Mouse (Mus musculus): ENCODE data around the gene Erf. TPM values are rescaled to one million over a fixed set of nuclear protein-coding genes. Genes with fewer than 3 reads are reported as not detected.

Gene Erf
- polyA plus RNA-seq (2012; rRNA removed) = 60.5 and 69.1 TPM in 2 replicates

DNA sequence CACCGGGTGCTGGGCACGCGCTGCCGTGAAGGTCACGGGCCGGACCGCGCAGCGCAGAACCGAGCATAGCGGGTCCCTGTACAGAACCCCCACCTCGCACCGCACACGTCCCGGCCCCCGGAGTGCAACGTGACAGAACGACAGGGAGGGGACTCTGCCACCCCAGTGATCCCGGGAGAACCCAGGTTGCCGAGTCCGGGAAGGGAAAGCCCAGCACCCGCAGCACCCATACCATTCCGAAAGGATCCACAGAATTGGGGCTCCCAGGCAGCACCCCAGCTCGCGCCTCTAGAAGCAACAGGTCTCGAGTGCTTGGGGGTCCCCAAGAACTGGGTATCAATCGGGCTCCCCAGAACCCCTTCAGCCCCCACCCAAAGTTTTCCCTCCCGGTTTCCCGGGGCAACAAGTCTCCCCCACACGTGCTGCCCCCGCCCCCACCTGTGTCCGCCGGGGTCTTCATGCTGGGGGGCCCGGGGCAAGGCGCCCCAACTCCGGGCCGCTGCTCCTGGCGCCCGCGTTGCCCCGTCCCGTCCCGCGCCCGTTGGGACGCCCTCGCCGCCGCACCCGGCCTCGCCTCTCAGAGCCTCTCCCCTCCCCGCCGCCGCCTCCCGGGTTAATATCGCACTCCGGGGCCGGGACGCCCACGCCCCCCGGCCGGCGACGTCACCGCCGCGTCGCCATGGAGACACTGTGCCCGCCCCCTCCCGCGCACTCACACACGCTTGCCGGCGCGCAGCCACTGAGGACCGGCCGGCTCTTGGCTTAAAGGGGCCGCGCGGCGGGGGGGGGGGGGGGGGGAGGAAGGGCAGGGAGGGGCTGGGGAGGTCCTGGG is at the start of gene Erf:
Gene Erf, minus strand, starts transcription at position 621 of the 832 bp plus-strand sequence.

DNA sequence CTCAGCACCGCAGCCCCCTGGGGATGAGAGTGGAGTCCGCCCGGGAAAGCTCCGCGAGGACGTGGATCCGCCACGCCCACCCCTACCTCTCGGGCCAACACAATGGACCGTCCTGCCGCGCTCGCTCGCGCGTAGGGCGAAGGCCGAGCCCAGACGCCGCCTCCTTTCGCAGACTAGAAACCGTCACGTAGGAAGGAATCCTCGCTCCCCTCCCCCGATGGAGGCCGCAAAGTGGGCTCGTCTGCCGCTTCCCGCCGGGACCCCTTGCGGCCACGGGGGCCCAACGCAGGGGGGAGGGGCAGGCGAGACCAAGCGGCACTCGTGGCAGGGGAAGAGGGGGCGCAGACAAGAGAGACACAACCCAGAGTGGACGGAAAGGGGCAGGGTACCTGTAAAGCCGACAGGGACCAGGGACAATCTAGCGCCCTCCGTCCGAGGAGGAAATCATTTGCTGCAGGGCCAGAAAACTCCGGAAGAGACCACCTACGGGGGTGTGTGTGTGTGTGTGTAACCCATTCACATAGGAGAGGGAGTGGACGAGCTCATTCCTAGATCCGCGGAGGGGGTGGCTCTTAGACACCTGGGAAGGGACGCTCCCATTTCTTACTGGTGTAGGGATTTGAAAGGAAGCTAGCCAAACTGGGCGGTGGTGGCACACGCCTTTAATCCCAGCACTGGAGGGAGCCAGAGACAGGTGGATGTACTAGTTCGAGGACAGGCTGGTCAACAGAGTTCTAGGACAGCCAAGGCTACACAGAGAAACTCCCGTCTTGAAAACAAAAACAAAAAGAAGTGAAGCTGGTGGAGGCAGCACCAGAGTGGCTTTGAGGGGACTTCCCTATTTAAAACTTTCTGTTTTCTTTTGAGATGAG is 47.1 kb upstream of the Erf start, which contains the start of gene Pafah1b3:
Gene Pafah1b3, minus strand, starts transcription at position 533 of the 872 bp plus-strand sequence.

DNA sequence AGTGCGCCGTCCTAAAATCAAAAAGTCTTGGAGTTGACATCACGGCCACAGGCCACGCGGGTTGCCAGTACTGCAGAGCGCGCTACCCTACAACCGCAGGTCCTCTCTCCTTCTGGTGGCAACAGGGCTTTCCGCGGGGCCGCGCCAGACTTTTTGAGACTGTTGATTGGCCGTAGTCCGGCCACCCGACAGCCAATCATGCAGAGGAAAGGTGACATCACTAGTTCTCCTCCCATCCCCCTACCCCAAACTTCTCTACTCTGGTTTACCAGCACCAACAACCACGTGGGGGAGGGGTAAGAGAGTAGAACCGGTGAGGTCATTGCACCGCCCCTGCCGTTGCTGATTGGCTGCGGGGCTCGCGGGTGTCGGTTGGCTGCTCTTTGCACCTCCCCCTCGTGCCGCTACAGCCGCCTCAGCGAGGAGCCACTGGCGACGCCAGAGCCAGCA is 16.8 kb upstream of the Erf start, which contains the start of gene Cic:
Gene Cic, plus strand, starts transcription at position 404 of the 450 bp plus-strand sequence.

DNA sequence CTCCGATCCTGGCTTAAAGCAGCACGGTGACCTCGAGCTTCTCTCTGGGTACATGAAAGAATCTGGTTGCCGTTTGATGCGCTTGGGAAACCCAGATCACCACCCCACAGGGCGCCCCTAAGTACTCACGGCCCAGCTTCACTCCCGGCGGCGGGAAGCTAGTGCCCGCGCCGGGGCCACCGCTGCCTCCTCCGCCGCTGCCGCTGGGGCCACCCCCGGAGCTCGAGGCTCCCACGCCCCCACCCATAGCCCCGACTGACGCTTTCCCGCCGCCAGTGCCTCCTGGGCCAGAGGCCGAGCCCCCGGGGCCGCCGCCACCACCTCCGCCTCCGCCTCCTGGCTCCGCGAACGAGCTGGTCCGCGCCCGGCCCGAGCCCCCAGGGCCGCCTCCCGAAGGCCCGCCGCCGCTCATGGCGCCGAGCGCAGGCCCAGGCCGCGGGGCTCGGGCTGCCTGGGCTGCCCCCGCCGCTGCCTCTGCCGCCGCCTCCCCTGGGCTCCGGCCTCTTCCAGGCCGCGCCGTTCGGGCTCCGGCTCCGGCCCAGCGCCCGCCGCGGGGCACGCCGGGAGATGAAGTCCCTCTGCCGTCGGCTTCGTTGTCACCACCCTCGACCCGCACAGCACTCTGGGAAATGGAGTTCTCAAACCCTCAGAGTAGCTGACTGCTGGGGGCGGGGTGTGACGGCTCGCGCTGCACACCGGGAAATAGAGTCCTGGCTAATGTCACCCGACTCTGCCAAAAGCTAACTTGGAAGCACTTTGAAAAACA is 13.1 kb downstream of the Erf start, which contains the start of gene Gsk3a:
Gene Gsk3a, minus strand, starts transcription at position 603 of the 766 bp plus-strand sequence.

DNA sequence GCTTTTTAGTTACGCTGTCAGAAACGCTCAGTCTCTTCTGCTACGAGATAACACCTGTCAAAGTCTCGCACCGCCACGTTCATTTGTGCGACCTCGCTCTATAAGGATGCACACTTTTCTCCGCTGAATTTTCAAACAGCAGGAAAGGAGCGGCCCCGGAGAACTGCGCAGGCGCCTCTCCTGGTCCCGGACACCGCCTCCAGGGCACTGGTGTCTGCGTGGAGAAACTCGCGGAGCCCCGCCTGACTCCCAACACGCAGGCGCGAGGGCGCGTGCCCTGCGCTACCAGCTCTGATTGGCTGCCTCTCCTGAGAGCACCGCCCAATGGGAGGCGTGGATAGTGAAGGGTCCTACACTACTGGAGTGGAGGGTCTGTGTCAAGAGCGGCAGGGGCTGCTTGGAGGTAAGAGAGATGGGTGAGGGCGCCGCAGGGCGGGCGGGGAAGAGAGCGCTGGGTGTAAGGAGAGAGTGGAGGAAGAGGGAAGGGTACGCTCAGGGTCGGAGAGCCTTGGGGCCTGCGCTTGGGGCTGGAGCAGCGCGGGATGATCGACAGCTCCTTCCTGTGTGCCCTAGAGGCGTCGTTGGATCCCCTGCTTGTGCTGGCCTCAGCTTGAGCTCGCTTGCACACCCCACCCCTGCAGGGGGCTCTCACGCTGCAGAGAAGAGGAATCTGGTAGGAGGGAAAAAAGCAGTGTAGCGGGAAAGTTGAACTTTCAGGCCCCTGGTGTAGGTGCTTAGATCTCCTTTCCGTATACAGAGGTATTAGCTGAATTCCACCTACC is 29.3 kb downstream of the Erf start, which contains the start of gene Zfp526:
Gene Zfp526, plus strand, starts transcription at position 324 of the 782 bp plus-strand sequence.

DNA sequence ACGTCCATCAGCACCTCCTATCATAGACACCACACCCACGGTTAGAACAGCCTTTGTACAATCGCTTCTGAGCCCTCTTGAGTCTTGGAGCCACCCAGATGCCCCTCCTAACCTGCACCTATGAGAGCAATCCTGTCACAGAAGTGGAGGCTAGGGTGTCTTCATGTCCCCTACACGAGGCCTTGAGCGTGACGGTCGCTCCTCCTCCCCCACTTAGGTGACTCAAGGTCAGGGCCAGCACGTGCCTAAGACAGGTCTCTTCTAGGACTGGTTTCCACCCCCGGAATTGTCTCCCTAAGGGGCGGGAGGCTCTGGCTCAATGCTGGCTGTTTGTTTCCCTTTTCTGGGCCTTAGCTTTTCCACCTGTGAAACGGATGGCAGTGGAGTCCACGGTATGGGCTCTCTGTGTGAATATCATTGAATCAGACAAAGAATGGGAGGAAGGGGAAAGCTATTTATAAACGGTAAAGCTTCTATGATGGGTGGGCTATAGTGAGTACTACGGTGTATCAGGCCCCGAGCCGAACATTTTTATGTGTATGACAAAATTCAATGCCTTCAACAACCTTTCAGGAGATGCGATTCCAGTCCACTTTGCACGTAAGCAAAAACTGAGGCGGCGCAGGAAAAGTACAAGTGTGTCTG is 30.0 kb downstream of the Erf start, which contains the start of gene Dedd2:
Gene Dedd2, minus strand, starts transcription at position 159 of the 645 bp plus-strand sequence.

Other genes starting within 250 kb of the Erf start
- gene Atp1a3, start 244.8 kb downstream of the Erf start, polyA plus RNA-seq (2012; rRNA removed) = 18.6 and 25.7 TPM in 2 replicates
- 94.3 and 103 TPM in 2 replicates for gene Grik5, start 178.4 kb downstream of the Erf start, polyA plus RNA-seq (2012; rRNA removed)
- gene Zfp574, start 178.2 kb downstream of the Erf start, polyA plus RNA-seq (2012; rRNA removed) = 72.5 and 73.2 TPM in 2 replicates
- 4.0 and 5.4 TPM in 2 replicates for gene Pou2f2, start 71.0 kb downstream of the Erf start, polyA plus RNA-seq (2012; rRNA removed)
- gene Dedd2, start 30.1 kb downstream of the Erf start, polyA plus RNA-seq (2012; rRNA removed) = 34.0 and 36.0 TPM in 2 replicates
- 21.8 and 23.1 TPM in 2 replicates for gene Zfp526, start 29.3 kb downstream of the Erf start, polyA plus RNA-seq (2012; rRNA removed)
- 129 and 159 TPM in 2 replicates for gene Gsk3a, start 12.9 kb downstream of the Erf start, polyA plus RNA-seq (2012; rRNA removed)
- gene Cic, start 16.9 kb upstream of the Erf start, polyA plus RNA-seq (2012; rRNA removed) = 123 and 151 TPM in 2 replicates
- 154 and 172 TPM in 2 replicates for gene Pafah1b3, start 47.2 kb upstream of the Erf start, polyA plus RNA-seq (2012; rRNA removed)
- 0.12 and 0.18 TPM in 2 replicates for gene Prr19, start 50.6 kb upstream of the Erf start, polyA plus RNA-seq (2012; rRNA removed)
- 0.10 and 0.21 TPM in 2 replicates for gene Tmem145, start 55.3 kb upstream of the Erf start, polyA plus RNA-seq (2012; rRNA removed)
- gene Megf8, start 66.4 kb upstream of the Erf start, polyA plus RNA-seq (2012; rRNA removed) = 113 and 119 TPM in 2 replicates
- gene Cnfn, start 119.0 kb upstream of the Erf start, polyA plus RNA-seq (2012; rRNA removed) = 3.7 TPM in 1 of 2 replicates, not detected in the other
- gene Lipe, start 147.9 kb upstream of the Erf start, polyA plus RNA-seq (2012; rRNA removed) = 105 and 109 TPM in 2 replicates
- 7.7 and 9.4 TPM in 2 replicates for gene Cxcl17, start 162.1 kb upstream of the Erf start, polyA plus RNA-seq (2012; rRNA removed)
- 7.2 and 8.8 TPM in 2 replicates for gene Ceacam1, start 226.8 kb upstream of the Erf start, polyA plus RNA-seq (2012; rRNA removed)